Mouse (Mus musculus): ENCODE data around the gene Dcaf15. TPM values are rescaled to one million over a fixed set of nuclear protein-coding genes. Genes with fewer than 3 reads are reported as not detected.
A peak's percentile ranks its signal among the peaks of the same experiment; 100 is the strongest.

The Dcaf15 gene
- polyA plus RNA-seq, 1 experiment from 2014 or later = 8.8 TPM

DNA sequence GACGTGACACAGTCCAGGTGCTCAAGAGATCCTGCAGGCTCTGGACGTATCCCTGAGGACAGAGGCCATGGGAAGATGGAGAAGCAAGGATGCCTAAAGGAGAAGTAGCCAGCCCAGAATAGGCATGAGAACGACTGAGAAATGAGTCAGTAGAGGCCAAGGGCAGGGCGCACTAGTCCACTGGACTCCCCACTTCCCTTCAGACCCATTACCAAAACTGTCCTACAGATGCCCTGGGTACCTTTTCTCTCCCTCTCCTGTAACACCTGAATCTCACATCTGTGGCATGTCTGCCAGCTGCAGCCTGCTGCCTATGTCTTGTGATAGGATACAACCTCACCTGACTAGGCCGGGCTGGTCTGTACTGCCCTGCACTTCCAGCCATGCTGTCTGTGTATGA, 34.3 kb downstream of the Dcaf15 start:
- 79% methylated on average over 5 of the region's 5 CpGs for WGBS
- ATAC-seq = no peak

DNA sequence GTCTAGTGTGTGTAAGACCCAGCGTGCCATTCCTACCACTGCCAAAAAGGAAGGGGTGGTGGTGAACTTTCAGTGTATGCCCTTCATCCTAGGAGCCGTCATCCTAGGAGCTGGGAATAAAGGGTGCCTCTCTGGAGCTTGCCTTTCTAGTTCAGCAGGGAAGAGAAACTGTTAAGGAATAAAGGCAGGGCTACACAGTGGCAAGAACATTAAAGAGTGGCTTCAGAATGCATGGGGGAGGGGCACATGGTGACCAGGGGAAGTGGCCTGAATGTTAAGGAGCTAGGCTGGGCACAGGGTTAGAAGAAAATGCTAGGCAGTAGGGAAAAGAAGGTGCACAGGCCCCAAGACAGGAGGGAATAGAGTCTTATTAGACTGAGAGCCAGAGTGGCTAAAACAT, 34.8 kb downstream of the Dcaf15 start:
- 0 out of 2 replicates have a peak overlapping the region, but pooled peaks have one; percentile 33 for H3K9ac ChIP-seq (ENCODE audit: low read depth, low read length)
- no peak overlapping the region; the same call in 1 of the 2 replicates for H3K27ac ChIP-seq (ENCODE audit: low read length)
- H3K27me3 ChIP-seq (replicated peaks; ENCODE audit: control insufficient read depth, insufficient read depth, low read length) = no peaks in the 10 kb centered on the region
- H3K4me1 ChIP-seq (ENCODE audit: control insufficient read depth, insufficient read depth, low read length) = peaks cover 42% of the 10 kb centered on the region
- ATAC-seq = no peak
- 64% methylated on average over 2 of the region's 2 CpGs for WGBS
- peaks cover under 1% of the 10 kb centered on the region; the same call in 1 of the 2 replicates for H3K36me3 ChIP-seq (ENCODE audit: control insufficient read depth, insufficient read depth, low read length)
- H3K9me3 ChIP-seq (ENCODE audit: control insufficient read depth, low read length) = no peaks in the 10 kb centered on the region
- H3K4me3 ChIP-seq (ENCODE audit: low read length) = no peak overlapping the region
- H3K4me2 ChIP-seq (ENCODE audit: low read depth, low read length) = no peak overlapping the region

More for the DNA sequence above, 34.3 kb downstream of the Dcaf15 start:
- H3K36me3 ChIP-seq (ENCODE audit: control insufficient read depth, insufficient read depth, low read length) = peaks cover 5% of the 10 kb centered on the region; the same call in 1 of the 2 replicates
- H3K9ac ChIP-seq (ENCODE audit: low read depth, low read length) = no peak overlapping the region
- no peak overlapping the region for H3K27ac ChIP-seq (ENCODE audit: low read length)
- no peak overlapping the region for H3K4me3 ChIP-seq (ENCODE audit: low read length)
- no peaks in the 10 kb centered on the region for H3K9me3 ChIP-seq (ENCODE audit: control insufficient read depth, low read length)
- H3K4me1 ChIP-seq (ENCODE audit: control insufficient read depth, insufficient read depth, low read length) = peaks cover 42% of the 10 kb centered on the region
- no peaks in the 10 kb centered on the region for H3K27me3 ChIP-seq (replicated peaks; ENCODE audit: control insufficient read depth, insufficient read depth, low read length)
- H3K4me2 ChIP-seq (ENCODE audit: low read depth, low read length) = no peak overlapping the region

DNA sequence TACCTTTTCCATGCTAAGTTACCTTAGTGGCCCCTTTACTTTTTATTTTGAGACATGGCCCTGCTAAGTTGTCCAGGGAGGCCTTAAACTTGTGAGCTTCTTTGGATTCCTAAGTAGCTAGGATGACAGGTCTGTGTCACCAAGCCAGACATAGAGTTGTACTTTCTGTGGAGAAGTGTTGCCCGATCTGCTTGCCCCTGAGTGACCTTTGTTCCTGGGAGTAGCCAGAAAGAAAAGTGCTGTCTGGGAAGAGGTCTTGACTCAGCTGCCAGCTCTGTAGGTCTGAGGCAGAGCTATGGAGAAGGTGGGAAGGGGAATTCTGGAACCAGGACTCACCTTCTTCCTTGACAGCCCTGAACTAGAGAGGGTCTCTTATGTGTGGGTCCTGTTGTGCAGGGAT, 35.4 kb downstream of the Dcaf15 start:
- Histone ChIP-seq H3K27me3 (replicated peaks; ENCODE audit: control insufficient read depth, insufficient read depth, low read length) (no peaks in the 10 kb centered on the region), H3K4me1 (ENCODE audit: control insufficient read depth, insufficient read depth, low read length) (peaks cover 42% of the 10 kb centered on the region), H3K9me3 (ENCODE audit: control insufficient read depth, low read length) (no peaks in the 10 kb centered on the region), H3K27ac (ENCODE audit: low read length) (peak overlapping the region; percentile 54; the same call in 1 of the 2 replicates), H3K9ac (ENCODE audit: low read depth, low read length) (peak overlapping the region; percentile 33; the same call in 1 of the 2 replicates), H3K4me3 (ENCODE audit: low read length) (0 out of 2 replicates have a peak overlapping the region, but pooled peaks have one; percentile 11), H3K36me3 (ENCODE audit: control insufficient read depth, insufficient read depth, low read length) (no peaks in the 10 kb centered on the region), H3K4me2 (ENCODE audit: low read depth, low read length) (0 out of 2 replicates have a peak overlapping the region, but pooled peaks have one; percentile 10)
- ATAC-seq = no peak
- 26% methylated on average over 1 of the region's 1 CpGs for WGBS

DNA sequence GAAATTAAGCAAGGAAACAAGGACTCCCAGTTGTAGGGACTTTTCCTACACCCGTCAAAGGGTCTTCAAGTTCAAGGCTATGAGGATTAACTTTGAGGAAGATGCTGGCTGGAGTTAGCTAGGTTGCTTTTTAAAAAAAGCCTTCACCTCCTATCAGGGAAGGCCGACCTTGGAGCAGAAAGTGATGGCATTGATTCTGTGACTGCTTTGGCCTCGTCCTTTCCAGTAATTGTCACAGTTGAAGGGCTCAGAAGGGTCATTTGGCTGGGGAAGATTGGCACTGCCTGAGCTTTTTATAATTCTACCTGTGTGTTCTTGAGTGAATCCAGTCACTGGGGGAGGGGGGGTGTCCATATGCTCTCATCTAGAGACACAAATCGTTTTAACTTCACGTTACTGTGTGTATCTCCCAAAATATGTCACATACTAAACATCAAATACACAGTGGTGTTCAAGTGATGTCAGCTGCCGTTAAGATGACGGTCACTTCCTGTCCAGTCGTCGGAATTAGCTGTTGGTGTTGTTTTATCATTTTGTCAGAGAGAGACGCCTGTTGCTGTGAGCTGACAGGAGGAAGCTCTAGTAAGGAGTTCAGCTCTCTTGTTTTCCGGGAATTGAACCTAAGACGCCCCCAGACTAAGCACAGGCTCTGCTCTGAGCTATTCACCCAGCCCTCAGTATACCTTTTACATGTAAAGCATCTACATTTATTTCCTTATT, 36.1 kb downstream of the Dcaf15 start:
- Histone ChIP-seq H3K4me2 (ENCODE audit: low read depth, low read length) (no peak overlapping the region), H3K9ac (ENCODE audit: low read depth, low read length) (peak overlapping the region; percentile 35; the same call in 1 of the 2 replicates), H3K4me3 (ENCODE audit: low read length) (no peak overlapping the region), H3K36me3 (ENCODE audit: control insufficient read depth, insufficient read depth, low read length) (no peaks in the 10 kb centered on the region), H3K4me1 (ENCODE audit: control insufficient read depth, insufficient read depth, low read length) (peaks cover 42% of the 10 kb centered on the region), H3K27me3 (replicated peaks; ENCODE audit: control insufficient read depth, insufficient read depth, low read length) (no peaks in the 10 kb centered on the region), H3K27ac (ENCODE audit: low read length) (peak overlapping the region; percentile 54; the same call in 1 of the 2 replicates), H3K9me3 (ENCODE audit: control insufficient read depth, low read length) (no peaks in the 10 kb centered on the region)
- ATAC-seq = no peak
- 48% methylated on average over 12 of the region's 12 CpGs for WGBS

DNA sequence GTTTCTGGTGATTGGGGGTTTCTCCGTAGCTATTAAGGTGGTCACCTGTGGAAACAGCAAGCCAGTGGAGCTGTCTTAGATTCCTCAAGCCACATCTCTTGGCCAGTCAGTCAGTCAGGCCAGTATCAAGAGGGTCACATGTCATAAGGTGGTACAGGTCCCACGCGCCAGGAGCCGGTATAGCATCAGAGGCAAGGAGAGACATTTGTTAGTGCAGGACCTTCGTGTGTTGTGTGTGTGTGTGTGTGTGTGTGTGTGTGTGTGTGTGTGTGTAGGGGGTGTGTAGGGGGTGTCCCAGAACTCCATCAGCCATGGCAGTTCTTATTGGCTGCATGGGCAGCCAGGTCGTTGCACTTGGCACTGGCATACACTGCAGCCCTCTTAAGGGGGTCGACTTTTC, 36.7 kb downstream of the Dcaf15 start:
- H3K36me3 ChIP-seq (ENCODE audit: control insufficient read depth, insufficient read depth, low read length) = no peaks in the 10 kb centered on the region
- ATAC-seq = no peak
- H3K9ac ChIP-seq (ENCODE audit: low read depth, low read length) = peak overlapping the region; percentile 35; the same call in 1 of the 2 replicates
- H3K4me1 ChIP-seq (ENCODE audit: control insufficient read depth, insufficient read depth, low read length) = peaks cover 36% of the 10 kb centered on the region
- no peaks in the 10 kb centered on the region for H3K27me3 ChIP-seq (replicated peaks; ENCODE audit: control insufficient read depth, insufficient read depth, low read length)
- WGBS = 76% methylated on average over 7 of the region's 7 CpGs
- peak overlapping the region; percentile 97 for H3K4me3 ChIP-seq (ENCODE audit: low read length)
- H3K27ac ChIP-seq (ENCODE audit: low read length) = no peak overlapping the region
- H3K4me2 ChIP-seq (ENCODE audit: low read depth, low read length) = peak overlapping the region; percentile 59
- no peaks in the 10 kb centered on the region for H3K9me3 ChIP-seq (ENCODE audit: control insufficient read depth, low read length)

DNA sequence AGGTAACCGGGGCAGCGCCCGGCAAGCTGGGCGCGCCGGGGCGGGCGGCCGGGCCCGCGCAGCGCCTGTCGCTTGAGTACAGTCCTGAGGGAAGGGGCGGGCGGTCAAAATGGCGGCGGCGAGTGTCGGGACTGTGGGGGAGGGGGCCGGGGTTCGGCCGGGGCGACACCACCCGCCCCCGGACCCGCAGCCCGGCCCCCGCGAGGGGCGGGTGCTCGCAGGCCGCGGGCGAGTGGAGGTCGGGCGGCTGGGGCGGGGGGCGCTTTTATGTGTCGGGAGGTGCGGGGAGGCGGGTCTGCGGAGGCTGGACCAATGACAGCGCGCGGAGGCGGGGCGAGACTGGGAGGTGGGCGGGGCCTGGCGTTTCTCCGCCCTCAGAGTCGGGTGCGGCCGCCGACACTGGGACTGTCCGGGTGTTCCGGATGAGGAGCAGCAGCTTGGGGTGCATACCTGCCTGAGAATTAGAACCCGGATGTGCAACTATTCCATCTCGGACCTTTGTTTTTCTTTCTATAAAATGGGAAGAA, 37.5 kb downstream of the Dcaf15 start:
- Histone ChIP-seq H3K4me2 (ENCODE audit: low read depth, low read length) (peak overlapping the region; percentile 59), H3K4me3 (ENCODE audit: low read length) (peak overlapping the region; percentile 97), H3K4me1 (ENCODE audit: control insufficient read depth, insufficient read depth, low read length) (peaks cover 33% of the 10 kb centered on the region), H3K36me3 (ENCODE audit: control insufficient read depth, insufficient read depth, low read length) (no peaks in the 10 kb centered on the region), H3K27ac (ENCODE audit: low read length) (peak overlapping the region; percentile 98), H3K9me3 (ENCODE audit: control insufficient read depth, low read length) (no peaks in the 10 kb centered on the region), H3K27me3 (replicated peaks; ENCODE audit: control insufficient read depth, insufficient read depth, low read length) (no peaks in the 10 kb centered on the region), H3K9ac (ENCODE audit: low read depth, low read length) (peak overlapping the region; percentile 91)
- under 1% methylated on average over 35 of the region's 58 CpGs for WGBS
- peak; percentile 80 for ATAC-seq

DNA sequence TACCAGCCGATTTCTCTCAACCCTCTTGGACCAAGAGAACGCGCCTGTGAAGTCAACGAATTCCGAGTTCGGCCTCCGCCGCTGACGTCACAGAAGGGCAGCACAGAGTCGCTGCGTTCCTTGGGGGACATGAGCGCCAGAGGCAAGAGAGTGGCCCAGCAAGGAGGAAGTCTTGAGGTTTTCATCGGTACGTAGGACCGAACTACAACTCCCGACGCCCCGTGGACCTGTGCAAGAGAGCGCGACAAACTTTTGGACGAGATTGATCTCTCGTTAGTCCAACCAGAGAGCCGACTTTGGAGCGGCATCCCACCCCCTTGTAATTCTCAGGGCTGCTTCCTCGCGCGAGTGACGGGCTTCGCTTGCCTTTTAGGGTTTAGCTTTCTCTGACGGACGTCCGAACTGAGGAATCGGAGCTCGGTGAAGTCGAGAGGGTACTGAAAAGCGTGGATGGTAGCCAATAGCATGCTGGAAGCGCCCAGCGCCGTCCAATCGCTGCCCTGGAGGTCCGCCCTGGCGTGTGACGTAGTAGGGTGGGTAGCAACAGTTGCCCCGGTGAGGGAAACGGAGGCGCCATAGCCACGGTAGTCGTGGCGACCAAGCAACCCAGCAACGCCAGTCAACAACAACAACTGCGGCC, 38.2 kb downstream of the Dcaf15 start, which contains the start of gene Rfx1:
Gene Rfx1 (plus strand): TSS at position 544 of the 640 bp plus-strand sequence.
- H3K4me3 ChIP-seq (ENCODE audit: low read length) = peak within 1 kb of the TSS; percentile 97
- H3K9me3 ChIP-seq (ENCODE audit: control insufficient read depth, low read length) = no peaks in the 10 kb centered on the region
- peak; percentile 98 for ATAC-seq
- H3K9ac ChIP-seq (ENCODE audit: low read depth, low read length) = peak within 1 kb of the TSS; percentile 91
- H3K4me2 ChIP-seq (ENCODE audit: low read depth, low read length) = peak within 1 kb of the TSS; percentile 76
- peak within 1 kb of the TSS; percentile 98 for H3K27ac ChIP-seq (ENCODE audit: low read length)
- H3K36me3 ChIP-seq (ENCODE audit: control insufficient read depth, insufficient read depth, low read length) = no peaks in the 10 kb centered on the region
- WGBS = under 1% methylated on average over 51 of the region's 51 CpGs
- H3K4me1 ChIP-seq (ENCODE audit: control insufficient read depth, insufficient read depth, low read length) = peaks cover 26% of the 10 kb centered on the region
- no peaks in the 10 kb centered on the region for H3K27me3 ChIP-seq (replicated peaks; ENCODE audit: control insufficient read depth, insufficient read depth, low read length)

DNA sequence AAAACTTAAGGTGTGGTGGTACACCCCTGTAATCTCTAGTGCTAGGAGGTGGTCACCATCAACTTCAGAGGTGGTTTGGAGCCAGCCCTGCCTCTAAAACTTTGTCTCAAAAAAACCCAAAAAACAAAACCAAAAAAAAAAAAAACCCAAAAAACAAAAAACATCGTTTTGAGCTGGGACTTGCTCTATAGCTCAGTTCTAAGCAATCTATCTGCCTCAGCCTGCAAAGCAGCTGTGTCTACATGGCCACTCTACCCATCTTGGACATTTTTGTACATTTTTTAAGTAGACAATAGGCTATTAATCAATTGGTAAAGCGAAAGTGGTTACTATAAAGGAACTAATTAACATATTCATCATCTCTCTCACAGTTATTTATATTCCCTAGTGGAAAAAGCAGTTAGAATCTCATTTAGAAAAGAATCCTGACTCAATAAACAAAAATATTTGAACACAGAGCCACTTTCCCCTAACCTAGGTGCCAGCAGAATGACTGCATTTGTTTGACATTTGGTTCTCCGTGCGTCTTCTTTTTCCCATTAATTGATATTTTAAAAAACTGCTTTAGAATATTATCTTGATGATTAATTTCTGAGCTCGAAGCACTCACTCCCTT, 39.0 kb downstream of the Dcaf15 start:
- H3K36me3 ChIP-seq (ENCODE audit: control insufficient read depth, insufficient read depth, low read length) = no peaks in the 10 kb centered on the region
- H3K9me3 ChIP-seq (ENCODE audit: control insufficient read depth, low read length) = no peaks in the 10 kb centered on the region
- H3K4me3 ChIP-seq (ENCODE audit: low read length) = peak overlapping the region; percentile 68
- ATAC-seq = no peak
- peak overlapping the region; percentile 89; the same call in 1 of the 2 replicates for H3K27ac ChIP-seq (ENCODE audit: low read length)
- H3K9ac ChIP-seq (ENCODE audit: low read depth, low read length) = peak overlapping the region; percentile 84
- H3K27me3 ChIP-seq (replicated peaks; ENCODE audit: control insufficient read depth, insufficient read depth, low read length) = no peaks in the 10 kb centered on the region
- peak overlapping the region; percentile 76 for H3K4me2 ChIP-seq (ENCODE audit: low read depth, low read length)
- H3K4me1 ChIP-seq (ENCODE audit: control insufficient read depth, insufficient read depth, low read length) = peaks cover 25% of the 10 kb centered on the region
- WGBS = 22% methylated on average over 5 of the region's 5 CpGs

DNA sequence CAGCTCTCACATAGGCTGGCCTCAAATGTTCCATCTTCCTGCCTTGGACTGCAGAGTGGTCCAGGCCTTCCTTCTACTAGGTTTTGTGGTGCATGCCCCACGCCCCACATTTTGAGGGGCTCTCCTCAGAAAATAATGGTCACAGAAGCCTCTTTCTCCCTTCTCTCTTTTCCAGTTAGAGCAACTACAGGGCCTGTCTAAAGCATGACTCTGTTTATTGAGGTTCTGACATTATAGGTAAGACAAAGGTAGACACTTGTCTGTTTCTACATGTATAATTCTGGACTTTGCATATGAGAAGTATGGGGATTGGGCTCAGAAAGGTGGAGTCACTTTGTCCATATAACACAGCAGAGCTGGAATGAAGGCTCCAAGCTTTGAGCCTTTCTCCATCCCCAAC, 39.5 kb downstream of the Dcaf15 start, which contains the start of gene Gm10643:
Gene Gm10643 (minus strand): TSS at position 101 of the 400 bp plus-strand sequence.
- no peak for ATAC-seq
- Histone ChIP-seq H3K36me3 (ENCODE audit: control insufficient read depth, insufficient read depth, low read length) (no peaks in the 10 kb centered on the region), H3K4me2 (ENCODE audit: low read depth, low read length) (peak within 1 kb of the TSS; percentile 76), H3K9ac (ENCODE audit: low read depth, low read length) (peak within 1 kb of the TSS; percentile 84), H3K9me3 (ENCODE audit: control insufficient read depth, low read length) (no peaks in the 10 kb centered on the region), H3K27ac (ENCODE audit: low read length) (peak within 1 kb of the TSS; percentile 89), H3K4me1 (ENCODE audit: control insufficient read depth, insufficient read depth, low read length) (peaks cover 24% of the 10 kb centered on the region), H3K4me3 (ENCODE audit: low read length) (peak within 1 kb of the TSS; percentile 68), H3K27me3 (replicated peaks; ENCODE audit: control insufficient read depth, insufficient read depth, low read length) (no peaks in the 10 kb centered on the region)
- 87% methylated on average over 1 of the region's 1 CpGs for WGBS

Data from intestine, embryonic 16.5 days (tissue).